Mouse (Mus musculus) layer of hippocampus, adult 11-12 months (tissue): Measurements from ENCODE around the gene Znrf3.

Source experiments
- DNase-seq: peaks from one replicate; pipeline ENCODE4 v3.0.0; 2022; ENCODE audit warnings: low spot score

Gene Znrf3

DNA sequence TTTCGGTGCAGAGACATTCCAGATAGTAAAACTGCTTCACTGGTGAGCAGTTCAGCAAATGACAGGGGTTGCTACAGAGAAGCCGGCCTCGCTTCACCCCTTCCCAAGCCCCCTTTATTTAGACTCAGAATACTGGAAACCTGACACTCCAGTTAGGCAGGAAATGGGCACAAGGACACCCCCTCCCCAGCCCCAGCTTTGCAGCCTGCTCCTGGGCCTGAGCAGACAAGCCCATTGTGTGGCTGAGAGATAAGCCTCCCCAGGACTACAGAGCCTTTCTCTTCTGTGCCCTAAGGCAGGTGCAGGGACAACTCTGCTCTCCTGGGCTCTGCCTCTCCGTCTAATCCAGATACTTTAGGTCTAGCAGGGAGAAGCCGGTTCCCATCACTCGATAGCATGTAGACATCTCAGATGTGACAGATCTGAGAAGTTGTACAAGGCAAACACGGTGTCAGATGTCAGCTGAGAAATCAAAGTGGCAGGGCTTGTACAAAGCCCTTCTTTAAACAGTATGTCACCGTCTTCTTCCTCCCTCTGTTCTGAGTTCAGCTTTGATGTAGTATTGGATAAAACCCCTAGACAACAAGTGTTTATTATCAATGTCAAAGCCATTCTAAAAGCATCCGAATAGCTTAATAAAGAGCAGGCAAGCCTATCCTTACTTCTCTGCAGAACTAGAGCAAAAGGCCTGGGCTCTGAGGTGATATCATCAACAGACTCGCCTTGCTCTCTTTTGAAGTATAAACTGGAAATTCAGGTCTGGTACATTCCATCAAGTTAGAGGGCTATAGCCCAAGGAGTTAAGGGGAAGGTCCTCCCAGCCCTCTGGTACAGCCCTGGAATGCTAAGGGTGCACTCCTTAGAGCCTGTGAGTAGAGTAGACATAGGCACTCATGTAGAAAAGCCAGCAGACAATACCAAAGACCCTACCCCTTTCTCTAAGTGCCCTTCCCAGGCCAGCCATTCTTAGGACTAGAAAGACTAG lies 204.6 kb downstream of the Znrf3 start:
- DNase-seq, result no peak
